Mouse (Mus musculus) kidney, adult 2 months (tissue): ENCODE measurements around the gene Pgm1.

Experiments used
- CTCF ChIP-seq: fragments of 200-500 bp; conservative IDR thresholded peaks from 2 replicates; pipeline ENCODE4 v1.5.1; 2011; ENCODE audit warnings: low read depth, mild to moderate bottlenecking, control low read depth, low read length, moderate library complexity, mixed read lengths; ENCODE audit not compliant: insufficient read depth, insufficient read length
- POLR2A ChIP-seq: fragments of 200-500 bp; IDR thresholded peaks from one replicate; pipeline ENCODE4 v1.6.1; 2011; ENCODE audit warnings: low read depth, low read length, control low read depth

DNA sequence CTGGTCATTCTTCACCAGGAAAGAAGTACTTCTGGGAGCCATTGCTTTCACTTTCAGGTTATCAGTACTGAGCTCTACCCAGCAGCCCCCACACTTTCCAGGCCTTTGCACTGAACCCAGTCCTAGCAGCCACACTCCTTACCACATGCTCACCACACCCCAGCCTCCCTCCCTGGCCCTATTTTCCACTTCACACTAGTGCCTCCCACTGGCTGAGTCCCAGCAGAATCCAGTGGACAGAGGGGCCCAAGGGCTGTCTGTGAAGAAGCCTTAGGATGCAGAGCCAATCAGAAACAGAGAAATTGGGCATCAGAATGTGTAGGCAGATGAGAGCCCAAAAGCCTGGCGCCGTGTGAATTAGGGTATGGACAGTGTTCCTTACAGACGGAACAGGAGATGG lies 81.7 kb downstream of the Pgm1 start:
- no peak for TF ChIP-seq CTCF
- no peak for TF ChIP-seq POLR2A
